Mouse (Mus musculus): ENCODE results near the gene Gramd4.

- TF ChIP-seq CTCF (conservative IDR thresholded peaks at IDR 0.05 in 1 of 2, IDR thresholded peaks at IDR 0.05 in 1 of 2; ENCODE audit: low read depth in 2 of 2, low read length in 2 of 2), result peak; percentile 20 to 86; a peak in 2 of 4 replicates
- TF ChIP-seq POLR2A (IDR thresholded peaks at IDR 0.05; ENCODE audit: low read depth, low read length), result no peak
- TF ChIP-seq JUND (conservative IDR thresholded peaks at IDR 0.05; ENCODE audit: low read depth, low read length), result no peak
- no peak for TF ChIP-seq POLR2AphosphoS2 (IDR thresholded peaks at IDR 0.05; ENCODE audit: low read depth, low read length)
- no peak for TF ChIP-seq MAZ (IDR thresholded peaks at IDR 0.05; ENCODE audit: low read depth, low read length)
- no peak for TF ChIP-seq EP300 (IDR thresholded peaks at IDR 0.05; ENCODE audit: low read length)
- TF ChIP-seq MAFK (IDR thresholded peaks at IDR 0.05; ENCODE audit: insufficient replicate concordance, low read length), result no peak
- TF ChIP-seq MEF2A (IDR thresholded peaks at IDR 0.05; ENCODE audit: borderline replicate concordance, low read depth, low read length), result no peak
- no peak for TF ChIP-seq NELFE (IDR thresholded peaks at IDR 0.05; ENCODE audit: low read depth, low read length)
- TF ChIP-seq ELF1 (IDR thresholded peaks at IDR 0.05; ENCODE audit: low read depth, low read length), result no peak
- TF ChIP-seq TBP (conservative IDR thresholded peaks at IDR 0.05; ENCODE audit: low read depth, low read length), result no peak
- TF ChIP-seq GABPA (IDR thresholded peaks at IDR 0.05; ENCODE audit: insufficient replicate concordance, low read depth, low read length), result no peak
- TF ChIP-seq MAX (IDR thresholded peaks at IDR 0.05; ENCODE audit: low read length), result no peak
- no peak for TF ChIP-seq USF1 (IDR thresholded peaks at IDR 0.05; ENCODE audit: low read depth, low read length)
These were observed 66.9 kb downstream of the Gramd4 start for GRCm38 (mm10) chr15:86124359-86124758.
